ENCODE assay signal across 8 mouse cellular contexts in genomic region chr6:29211146-29211545, GRCm38 (mm10). TPM values are rescaled to one million over a fixed set of nuclear protein-coding genes. Genes with fewer than 3 reads are reported as not detected.
DNase-seq lines count a peak whose midpoint lies in the region; ATAC-seq and TF ChIP-seq lines count a peak whose summit lies in the region.

No protein-coding gene starts in this region.

- H3K4me3 ChIP-seq in heart, embryonic 13.5 days, result peak overlapping the region; percentile 84
- H3K4me3 ChIP-seq in MEL (ENCODE audit: control insufficient read depth in 1 of 2, insufficient read depth in 1 of 2, low read depth in 2 of 2, low read length in 2 of 2), result peak overlapping the region; percentile 68 to 74
- H3K4me3 ChIP-seq in forebrain, embryonic 11.5 days (ENCODE audit: low read depth, low read length), result peak overlapping the region; percentile 59
- H3K4me3 ChIP-seq in liver, embryonic 14.5 days (ENCODE audit: insufficient read depth in 1 of 2, low read depth in 2 of 2, low read length in 2 of 2), result no peak overlapping the region; a peak in 1 of 4 replicates

- TF ChIP-seq RAD21 in MEL (IDR thresholded peaks at IDR 0.05; ENCODE audit: low read depth, low read length), result no peak

- no peaks in the 10 kb centered on the region for H3K9me3 ChIP-seq in heart, embryonic 13.5 days
- H3K9me3 ChIP-seq in MEL (replicated peaks; ENCODE audit: insufficient read depth, low read length), result no peaks in the 10 kb centered on the region
- no peaks in the 10 kb centered on the region for H3K9me3 ChIP-seq in forebrain, embryonic 11.5 days (ENCODE audit: control insufficient read depth, low read length)
- no peaks in the 10 kb centered on the region for H3K9me3 ChIP-seq in liver, embryonic 14.5 days (ENCODE audit: control insufficient read depth, low read length)

- peaks cover 9% of the 10 kb centered on the region for H3K36me3 ChIP-seq in heart, embryonic 13.5 days
- H3K36me3 ChIP-seq in MEL (ENCODE audit: control insufficient read depth in 1 of 2, insufficient read depth in 2 of 2, low read length in 2 of 2), result peaks cover 1 to 20% of the 10 kb centered on the region in 2 experiments; a peak in 2 of 4 replicates
- H3K36me3 ChIP-seq in forebrain, embryonic 11.5 days (ENCODE audit: control insufficient read depth, insufficient read depth, low read length), result no peaks in the 10 kb centered on the region
- H3K36me3 ChIP-seq in liver, embryonic 14.5 days (replicated peaks; ENCODE audit: control insufficient read depth, insufficient read depth, low read depth), result no peaks in the 10 kb centered on the region

- no peaks in the 10 kb centered on the region; the same call in 1 of the 2 replicates for H3K79me2 ChIP-seq in MEL (ENCODE audit: control insufficient read depth, insufficient read depth, low read length, poor library complexity)

- no peak for ATAC-seq in heart, embryonic 13.5 days (ENCODE audit: extremely low read depth, insufficient number of reproducible peaks, low FRiP score, low TSS enrichment)
- ATAC-seq in forebrain, embryonic 11.5 days (replicated peaks; ENCODE audit: low FRiP score), result no peak
- no peak for ATAC-seq in liver, embryonic 14.5 days (ENCODE audit: insufficient read depth)
- no peak for ATAC-seq in megakaryocyte-erythroid progenitor cell, adult 5-6 weeks (replicated peaks; ENCODE audit: low FRiP score, low TSS enrichment, poor library complexity, severe bottlenecking)

- no peak for TF ChIP-seq POLR2A in MEL (IDR thresholded peaks at IDR 0.05; ENCODE audit: control insufficient read depth in 1 of 2, insufficient read depth in 1 of 2, low read depth in 1 of 2, low read length in 2 of 2, poor library complexity in 1 of 2)

- peak overlapping the region; percentile 91 for H3K9ac ChIP-seq in heart, embryonic 13.5 days
- H3K9ac ChIP-seq in MEL (ENCODE audit: control insufficient read depth, low read depth, low read length, poor library complexity, severe bottlenecking), result peak overlapping the region; percentile 71
- H3K9ac ChIP-seq in forebrain, embryonic 11.5 days (ENCODE audit: low read length), result peak overlapping the region; percentile 73
- no peak overlapping the region for H3K9ac ChIP-seq in liver, embryonic 14.5 days (replicated peaks)

- peaks cover 33% of the 10 kb centered on the region for H3K4me1 ChIP-seq in heart, embryonic 13.5 days
- peaks cover 13 to 33% of the 10 kb centered on the region in 2 experiments for H3K4me1 ChIP-seq in MEL (ENCODE audit: control insufficient read depth in 1 of 2, insufficient read depth in 2 of 2, low read length in 2 of 2)
- peaks cover 23% of the 10 kb centered on the region for H3K4me1 ChIP-seq in forebrain, embryonic 11.5 days (replicated peaks; ENCODE audit: control insufficient read depth, insufficient read depth, low read length)
- peaks cover 0 to 4% of the 10 kb centered on the region in 2 experiments; a peak in 2 of 4 replicates for H3K4me1 ChIP-seq in liver, embryonic 14.5 days (replicated peaks; ENCODE audit: control insufficient read depth in 2 of 2, insufficient read depth in 2 of 2, low read length in 1 of 2)

- peak overlapping the region; percentile 58; the same call in 1 of the 2 replicates for H3K27ac ChIP-seq in heart, embryonic 13.5 days (replicated peaks)
- H3K27ac ChIP-seq in MEL (ENCODE audit: control insufficient read depth, low read depth, low read length), result peak overlapping the region; percentile 7; the same call in 1 of the 2 replicates
- H3K27ac ChIP-seq in forebrain, embryonic 11.5 days (ENCODE audit: low read depth, low read length), result no peak overlapping the region
- no peak overlapping the region for H3K27ac ChIP-seq in liver, embryonic 14.5 days

- TF ChIP-seq CTCF in MEL (IDR thresholded peaks at IDR 0.05 in 2 of 3, conservative IDR thresholded peaks at IDR 0.05 in 1 of 3; ENCODE audit: control insufficient read depth in 1 of 3, insufficient read depth in 1 of 3, low read depth in 2 of 3, low read length in 3 of 3, poor library complexity in 1 of 3, severe bottlenecking in 1 of 3), result peak in 2 of 3 experiments; percentile 20 to 24; a peak in 2 of 6 replicates
- TF ChIP-seq CTCF in liver, embryonic 14.5 days (IDR thresholded peaks at IDR 0.05; ENCODE audit: low read depth), result no peak

- peaks cover 25% of the 10 kb centered on the region for H3K27me3 ChIP-seq in heart, embryonic 13.5 days (replicated peaks)
- no peaks in the 10 kb centered on the region for H3K27me3 ChIP-seq in MEL (ENCODE audit: control insufficient read depth in 1 of 2, insufficient read depth in 2 of 2, low read length in 2 of 2)
- peaks cover 21% of the 10 kb centered on the region for H3K27me3 ChIP-seq in forebrain, embryonic 11.5 days (ENCODE audit: control insufficient read depth, insufficient read depth, low read length)
- H3K27me3 ChIP-seq in liver, embryonic 14.5 days (ENCODE audit: control insufficient read depth, insufficient read depth, low read length), result peaks cover 14% of the 10 kb centered on the region

- no peak for DNase-seq in heart, postnatal 36 days
- DNase-seq in MEL (ENCODE audit: low read depth, low spot score), result peak; percentile 41
- DNase-seq in forebrain, embryonic 11.5 days (ENCODE audit: low spot score), result no peak
- DNase-seq in liver, embryonic 14.5 days (ENCODE audit: low read depth in 3 of 3, low spot score in 3 of 3), result no peak
- DNase-seq in right cerebral cortex, postnatal 14 days, result no peak
- no peak for DNase-seq in frontal cortex, adult 2 months (ENCODE audit: extremely low spot score in 1 of 2, low spot score in 1 of 2)

- 16% methylated on average over 7 of the region's 7 CpGs for WGBS in heart, embryonic 13.5 days
- WGBS in forebrain, embryonic 11.5 days, result 35% methylated on average over 7 of the region's 7 CpGs
- 17% methylated on average over 7 of the region's 7 CpGs for WGBS in liver, embryonic 14.5 days (ENCODE audit: insufficient replicate concordance)

- TF ChIP-seq EP300 in MEL (IDR thresholded peaks at IDR 0.05; ENCODE audit: low read depth in 1 of 2, low read length in 2 of 2), result no peak
- no peak for TF ChIP-seq EP300 in liver, embryonic 14.5 days (IDR thresholded peaks at IDR 0.05; ENCODE audit: low read depth)

- H3K4me2 ChIP-seq in heart, embryonic 13.5 days, result peak overlapping the region; percentile 98
- H3K4me2 ChIP-seq in forebrain, embryonic 11.5 days (ENCODE audit: low read depth, low read length, severe bottlenecking), result peak overlapping the region; percentile 94
- peak overlapping the region; percentile 85 for H3K4me2 ChIP-seq in liver, embryonic 14.5 days (ENCODE audit: low read depth)

- intact Hi-C loops in heart, postnatal 36 days (cut with DNase I), result loop anchor here (5.0 kb wide), 1 partner anchor 136 kb away; the partner anchor contains the start of gene Calu

TF ChIP-seq in MEL, 35 proteins besides CTCF, POLR2A, EP300 and RAD21:
- TF ChIP-seq CHD1 (IDR thresholded peaks at IDR 0.05; ENCODE audit: low read depth, low read length) (0 out of 2 replicates have a peak, but pooled peaks have one; percentile 32), GATA1 (IDR thresholded peaks at IDR 0.05; ENCODE audit: low read depth, low read length) (no peak)

RNA-seq across cellular contexts. Expression of gene Impdh1, which starts 5.0 kb away (rescaled TPM):
- 34.7 and 36.6 TPM in 2 replicates for polyA plus RNA-seq in heart, embryonic 13.5 days (2015; fragmentation: Nextera tagmentation; extraction: Ambion mirVana)
- total RNA-seq in heart, postnatal 36 days (2021), result 10 to 100 TPM; 21.5 to 26.3 TPM
- 15.3 and 17.2 TPM in 2 replicates for total RNA-seq in MEL (2012; rRNA removed)
- 10 to 100 TPM in 1 of 2 experiments, not detected in 1; 55.1 TPM for polyA plus RNA-seq in MEL (2012; ENCODE audit: insufficient read depth in 1 of 2, insufficient read length in 2 of 2, low read depth in 1 of 2, low replicate concordance in 2 of 2, missing spikeins in 1 of 2)
- 38.3 and 40.0 TPM in 2 replicates for polyA plus RNA-seq in forebrain, embryonic 11.5 days (2014; fragmentation: Nextera tagmentation; extraction: Ambion mirVana)
- polyA plus RNA-seq in liver, embryonic 14.5 days (2012; rRNA removed), result 5.2 and 5.3 TPM in 2 replicates
- 5.5 and 5.8 TPM in 2 replicates for polyA plus RNA-seq in liver, embryonic 14.5 days (2014; fragmentation: Nextera tagmentation; extraction: Ambion mirVana)
- 35.5 and 56.9 TPM in 2 replicates for total RNA-seq in megakaryocyte-erythroid progenitor cell, adult 5-6 weeks (2014; fragmentation: Nextera tagmentation)
- 16.8 and 19.5 TPM in 2 replicates for total RNA-seq in megakaryocyte-erythroid progenitor cell, adult 5-6 weeks (2017)
- polyA plus RNA-seq in frontal cortex, adult 2 months (2012; rRNA removed), result 58.2 and 64.1 TPM in 2 replicates

RNA-seq across cellular contexts. Expression of gene Prrt4, which starts 31.8 kb away (rescaled TPM):
- 1.5 and 2.4 TPM in 2 replicates for polyA plus RNA-seq in heart, embryonic 13.5 days (2015; fragmentation: Nextera tagmentation; extraction: Ambion mirVana)
- total RNA-seq in heart, postnatal 36 days (2021), result 1 to 10 TPM; 3.6 to 4.0 TPM
- not detected in 2 replicates for total RNA-seq in MEL (2012; rRNA removed)
- under 1 TPM in 1 of 2 experiments, not detected in 1; 0.17 TPM for polyA plus RNA-seq in MEL (2012; ENCODE audit: insufficient read depth in 1 of 2, insufficient read length in 2 of 2, low read depth in 1 of 2, low replicate concordance in 2 of 2, missing spikeins in 1 of 2)
- polyA plus RNA-seq in forebrain, embryonic 11.5 days (2014; fragmentation: Nextera tagmentation; extraction: Ambion mirVana), result 0.67 and 0.95 TPM in 2 replicates
- polyA plus RNA-seq in liver, embryonic 14.5 days (2012; rRNA removed), result 0.01 and 0.02 TPM in 2 replicates
- polyA plus RNA-seq in liver, embryonic 14.5 days (2014; fragmentation: Nextera tagmentation; extraction: Ambion mirVana), result not detected in 2 replicates
- not detected in 2 replicates for total RNA-seq in megakaryocyte-erythroid progenitor cell, adult 5-6 weeks (2014; fragmentation: Nextera tagmentation)
- not detected in 2 replicates for total RNA-seq in megakaryocyte-erythroid progenitor cell, adult 5-6 weeks (2017)
- polyA plus RNA-seq in frontal cortex, adult 2 months (2012; rRNA removed), result 3.7 and 4.3 TPM in 2 replicates

RNA-seq across cellular contexts. Expression of gene Rbm28, which starts 46.3 kb away (rescaled TPM):
- polyA plus RNA-seq in heart, embryonic 13.5 days (2015; fragmentation: Nextera tagmentation; extraction: Ambion mirVana), result 23.4 and 26.2 TPM in 2 replicates
- 10 to 100 TPM; 19.9 to 20.1 TPM for total RNA-seq in heart, postnatal 36 days (2021)
- total RNA-seq in MEL (2012; rRNA removed), result 48.2 and 50.1 TPM in 2 replicates
- polyA plus RNA-seq in MEL (2012; ENCODE audit: insufficient read depth in 1 of 2, insufficient read length in 2 of 2, low read depth in 1 of 2, low replicate concordance in 2 of 2, missing spikeins in 1 of 2), result 100 to 1,000 TPM in 1 of 2 experiments, 10 to 100 TPM in 1; 91.2 to 312 TPM
- 73.3 and 74.8 TPM in 2 replicates for polyA plus RNA-seq in forebrain, embryonic 11.5 days (2014; fragmentation: Nextera tagmentation; extraction: Ambion mirVana)
- 6.8 and 11.6 TPM in 2 replicates for polyA plus RNA-seq in liver, embryonic 14.5 days (2012; rRNA removed)
- polyA plus RNA-seq in liver, embryonic 14.5 days (2014; fragmentation: Nextera tagmentation; extraction: Ambion mirVana), result 9.9 and 13.8 TPM in 2 replicates
- total RNA-seq in megakaryocyte-erythroid progenitor cell, adult 5-6 weeks (2014; fragmentation: Nextera tagmentation), result 70.5 and 81.2 TPM in 2 replicates
- total RNA-seq in megakaryocyte-erythroid progenitor cell, adult 5-6 weeks (2017), result 63.8 and 71.0 TPM in 2 replicates
- 57.3 and 58.3 TPM in 2 replicates for polyA plus RNA-seq in frontal cortex, adult 2 months (2012; rRNA removed)

Comparison
In these comparisons a context has a peak if more than half of its experiments do, and no peak if none do; other contexts are left out.
1. H3K27ac ChIP-seq: peak in heart, embryonic 13.5 days (single experiment) and MEL (single experiment); none in forebrain, embryonic 11.5 days (single experiment) and liver, embryonic 14.5 days (single experiment).
2. H3K4me3 ChIP-seq: peak in heart, embryonic 13.5 days (single experiment), MEL (2 of 2) and forebrain, embryonic 11.5 days (single experiment); none in liver, embryonic 14.5 days (0 of 2).
3. Peak in every context shown above with its lines, with median percentiles within 50 percentile points of each other: H3K4me2 ChIP-seq.